ENCODE assay signal across 27 mouse cellular contexts in the genomic region with DNA sequence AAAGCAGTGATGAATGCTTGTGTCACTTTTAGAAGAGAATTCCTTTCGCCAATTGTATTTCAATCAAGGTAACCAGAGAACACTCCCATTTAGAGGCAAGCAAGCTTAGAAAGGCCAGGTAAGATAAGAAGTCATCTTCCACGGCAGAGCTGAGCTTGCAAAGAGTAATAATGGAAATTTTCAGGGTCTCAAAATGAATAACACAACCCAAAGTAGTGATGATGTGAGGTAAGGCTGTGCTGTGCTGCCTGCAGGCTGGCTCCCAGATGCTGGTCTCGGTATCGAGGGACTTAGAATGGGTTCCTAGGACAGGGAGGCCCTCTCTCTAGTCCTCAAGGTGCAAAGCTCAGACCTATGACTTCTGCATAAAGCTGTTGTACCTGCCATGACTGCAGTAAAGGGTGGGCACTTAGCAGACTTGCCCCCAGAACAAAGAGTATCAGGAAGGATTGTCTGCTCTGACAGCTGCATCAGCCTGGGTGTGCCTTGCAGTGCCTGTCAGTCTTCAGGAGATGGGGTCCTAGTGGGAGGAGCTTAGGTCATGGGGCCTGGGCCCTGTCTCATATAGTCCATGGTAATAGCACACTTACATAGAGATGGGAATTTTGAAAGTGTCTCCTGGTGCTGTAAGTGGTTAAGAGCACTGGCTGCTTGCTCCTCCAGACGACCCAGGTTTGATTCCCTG. TPM values are rescaled to one million over a fixed set of nuclear protein-coding genes. Genes with fewer than 3 reads are reported as not detected.
DNase-seq lines count a peak whose midpoint lies in the region; TF ChIP-seq lines count a peak whose summit lies in the region.
"Had no signal": no experiment of that assay in that cellular context is flagged by ENCODE, and none has a peak within 500 bp of the region (broad histone marks: within the 10 kb centered on the region; RNA-seq: fewer than 3 reads in every experiment).

No protein-coding gene starts in this region.

- TF ChIP-seq CTCF in E14TG2a.4 (conservative IDR thresholded peaks at IDR 0.05; ENCODE audit: low read length), result no peak

- H3K4me3 ChIP-seq in E14TG2a.4 (replicated peaks; ENCODE audit: low read length), result peak overlapping the region; percentile 39
- H3K4me3 ChIP-seq: embryonic facial prominence, embryonic 13.5 days; embryonic facial prominence, embryonic 15.5 days; erythroblast, embryonic 14.5 days; forebrain, embryonic 10.5 days; forebrain, embryonic 12.5 days had no signal

- H3K27me3 ChIP-seq in E14TG2a.4 (ENCODE audit: insufficient read depth, low read length), result peaks cover 5% of the 10 kb centered on the region; the same call in 1 of the 2 replicates
- H3K27me3 ChIP-seq: CH12.LX had no signal

- no peaks in the 10 kb centered on the region for H3K36me3 ChIP-seq in E14TG2a.4 (ENCODE audit: insufficient read depth, low read length)
- H3K36me3 ChIP-seq: embryonic facial prominence, embryonic 13.5 days; embryonic facial prominence, embryonic 15.5 days; forebrain, embryonic 10.5 days; forebrain, embryonic 12.5 days; G1E had no signal

- intact Hi-C loops in heart, postnatal 10 days (cut with DNase I), result no loop called here

- peaks cover 14% of the 10 kb centered on the region for H3K9me3 ChIP-seq in E14TG2a.4 (ENCODE audit: low read length)
- H3K9me3 ChIP-seq: embryonic facial prominence, embryonic 13.5 days; embryonic facial prominence, embryonic 15.5 days; forebrain, embryonic 12.5 days had no signal

- peak; percentile 58 for DNase-seq in heart, adult 11 months
- DNase-seq in heart, postnatal 10 days, result no peak
- DNase-seq in ES-CJ7 (ENCODE audit: low read depth, low spot score), result peak; percentile 52
- DNase-seq in R1 (ENCODE audit: low read depth, low spot score), result peak; percentile 61
- DNase-seq in cerebellum, postnatal 10 days, result no peak
- no peak for DNase-seq in lung, postnatal 36 days
- no peak for DNase-seq in ovary, adult 18-20 months (ENCODE audit: low spot score)
- DNase-seq: adrenal gland, adult 8-10 months; adrenal gland, postnatal 14 days; adrenal gland, postnatal 36 days; B cell, adult 2 months; cerebellum, adult 11-12 months; cerebellum, adult 2 months; cerebellum, adult 9-10 months; cerebellum, postnatal 14 days; cerebellum, postnatal 36 days; embryo, embryonic 11 days had no signal

- peaks cover 60% of the 10 kb centered on the region for H3K4me1 ChIP-seq in E14TG2a.4 (replicated peaks; ENCODE audit: low read depth, low read length)
- H3K4me1 ChIP-seq: embryonic facial prominence, embryonic 13.5 days; embryonic facial prominence, embryonic 15.5 days; forebrain, embryonic 12.5 days had no signal

RNA-seq across cellular contexts. Expression of gene Actrt2, which starts 15.5 kb away (rescaled TPM):
- not detected for total RNA-seq in heart, postnatal 10 days (2021)
- total RNA-seq: adrenal gland, adult 18-20 months; adrenal gland, adult 8-10 months; adrenal gland, postnatal 14 days; adrenal gland, postnatal 36 days; CH12.LX; common myeloid progenitor, adult 5-6 weeks; G1E had no signal

RNA-seq across cellular contexts. Expression of gene Prdm16, which starts 46.5 kb away (rescaled TPM):
- total RNA-seq in heart, postnatal 10 days (2021), result 10 to 100 TPM; 20.7 to 22.2 TPM
- total RNA-seq: CH12.LX had no signal

Comparison
In these comparisons a context has a peak if more than half of its experiments do, and no peak if none do; other contexts are left out.
1. DNase-seq: peak in heart, adult 11 months (single experiment), ES-CJ7 (single experiment) and R1 (single experiment); none in heart, postnatal 10 days (0 of 2), cerebellum, postnatal 10 days (0 of 2), lung, postnatal 36 days (single experiment) and ovary, adult 18-20 months (single experiment).